ENCODE assay signal across 17 mouse cellular contexts in the genomic region with DNA sequence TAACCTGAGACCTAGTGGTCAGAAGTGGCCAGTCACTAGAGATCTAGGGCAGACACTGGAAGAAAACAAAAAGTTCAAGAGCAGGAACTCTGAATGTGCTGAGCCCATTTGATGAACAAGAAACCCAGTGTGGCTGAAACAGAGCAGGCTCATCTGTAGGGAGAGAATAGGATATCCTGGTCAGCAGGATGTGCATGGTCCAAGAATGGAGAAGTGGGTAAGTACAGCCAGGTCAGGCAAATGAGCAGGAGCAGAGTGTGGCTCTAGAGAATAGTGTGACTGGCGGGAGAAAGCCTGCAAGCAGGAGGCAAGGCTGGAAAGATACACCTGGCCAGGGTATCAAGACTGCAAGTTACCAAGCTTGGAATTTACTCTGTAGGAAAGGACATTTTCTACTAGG. TPM values are rescaled to one million over a fixed set of nuclear protein-coding genes. Genes with fewer than 3 reads are reported as not detected.
"Had no signal": no experiment of that assay in that cellular context is flagged by ENCODE, and none has a peak within 500 bp of the region (broad histone marks: within the 10 kb centered on the region; RNA-seq: fewer than 3 reads in every experiment).

No protein-coding gene starts in this region.

- H3K9ac ChIP-seq: limb, embryonic 15.5 days; midbrain, embryonic 12.5 days; neural tube, embryonic 15.5 days had no signal

- H3K4me3 ChIP-seq: limb, embryonic 15.5 days; megakaryocyte, embryonic 14.5 days; midbrain, embryonic 12.5 days; myocyte; neural tube, embryonic 15.5 days had no signal

- H3K27ac ChIP-seq: hindbrain, postnatal 0 days; limb, embryonic 15.5 days; midbrain, embryonic 12.5 days; neural tube, embryonic 15.5 days had no signal

- H3K9me3 ChIP-seq: limb, embryonic 15.5 days; megakaryocyte, embryonic 14.5 days; midbrain, embryonic 12.5 days; neural tube, embryonic 15.5 days had no signal

- H3K27me3 ChIP-seq: limb, embryonic 15.5 days; midbrain, embryonic 12.5 days; neural tube, embryonic 15.5 days had no signal

- DNase-seq: kidney, adult 11 months; kidney, postnatal 10 days; layer of hippocampus, postnatal 36 days; lung, adult 2 months; lung, postnatal 36 days; right cerebral cortex, adult 18-20 months; right cerebral cortex, postnatal 25 days; thymus, adult 2 months; thymus, postnatal 25 days had no signal

- H3K36me3 ChIP-seq: limb, embryonic 15.5 days; midbrain, embryonic 12.5 days; neural tube, embryonic 15.5 days had no signal

- H3K4me1 ChIP-seq: limb, embryonic 15.5 days; midbrain, embryonic 12.5 days had no signal

- ATAC-seq: hindbrain, postnatal 0 days; lung, postnatal 0 days; midbrain, embryonic 16.5 days had no signal

- H3K4me2 ChIP-seq: limb, embryonic 15.5 days; midbrain, embryonic 12.5 days; neural tube, embryonic 15.5 days had no signal

RNA-seq across cellular contexts. Expression of a gene that starts 7.4 kb away (rescaled TPM):
- polyA plus RNA-seq: myocyte had no signal
